Mouse (Mus musculus) limb, embryonic 15.5 days (tissue): ENCODE measurements around the gene Abhd12. TPM values are rescaled to one million over a fixed set of nuclear protein-coding genes. Genes with fewer than 3 reads are reported as not detected.

Source experiments
- ATAC-seq: fragments of 200-750 bp; cut with Nextera tagmentation; 2 replicates; pipeline ENCODE4 v1.8.0; 2017; ENCODE audit warnings: low read depth, moderate TSS enrichment; ENCODE audit not compliant: insufficient number of reproducible peaks, low FRiP score, low TSS enrichment
- H3K27ac ChIP-seq: fragments of 300-500 bp; sonication (generic); 2 replicates; pipeline ENCODE4 v1.5.1; 2015; ENCODE audit warnings: moderate library complexity, mild to moderate bottlenecking, inconsistent platforms
- H3K27me3 ChIP-seq: fragments of 300-500 bp; sonication (generic); 2 replicates; pipeline ENCODE4 v1.6.1; 2015; ENCODE audit warnings: inconsistent platforms
- H3K36me3 ChIP-seq: fragments of 300-500 bp; sonication (generic); 2 replicates; pipeline ENCODE4 v1.6.1; 2015; ENCODE audit warnings: inconsistent platforms
- H3K4me1 ChIP-seq: fragments of 300-500 bp; sonication (generic); 2 replicates; pipeline ENCODE4 v1.6.1; 2015; ENCODE audit warnings: inconsistent platforms
- H3K4me2 ChIP-seq: fragments of 300-500 bp; sonication (generic); 2 replicates; pipeline ENCODE4 v1.6.1; 2015; ENCODE audit warnings: mild to moderate bottlenecking, inconsistent platforms
- H3K4me3 ChIP-seq: fragments of 300-500 bp; sonication (generic); 2 replicates; pipeline ENCODE4 v1.5.1; 2015; ENCODE audit warnings: mild to moderate bottlenecking, inconsistent platforms
- H3K9ac ChIP-seq: fragments of 300-500 bp; sonication (generic); 2 replicates; pipeline ENCODE4 v1.6.1; 2015; ENCODE audit warnings: inconsistent platforms
- H3K9me3 ChIP-seq: fragments of 300-500 bp; sonication (generic); 2 replicates; pipeline ENCODE4 v1.6.1; 2016; ENCODE audit warnings: inconsistent platforms
- WGBS: fragments of 180-500 bp; shearing (Covaris S2); methylation state at CpG from one replicate; pipeline ENCODE4 v1.1.7; 2015; 5-methylcytosine and 5-hydroxymethylcytosine counted together
- polyA plus RNA-seq: library from polyadenylated mRNA; unstranded; fragments of >200 nt; fragmentation: Nextera tagmentation; extraction: Ambion mirVana; gene quantifications from 2 replicates; pipeline ENCODE4 v1.2.1, GENCODE M21; 2015

The Abhd12 gene
- polyA plus RNA-seq, 1 experiment from 2014 or later = 78.8 TPM

GRCm38 (mm10) chr2:150927038-150927720, 22.6 kb upstream of the Abhd12 start:
- Histone ChIP-seq H3K9ac (no peak overlapping the region), H3K27ac (no peak overlapping the region), H3K4me2 (no peak overlapping the region), H3K4me3 (no peak overlapping the region), H3K9me3 (no peaks in the 10 kb centered on the region), H3K36me3 (peaks cover 32% of the 10 kb centered on the region), H3K27me3 (no peaks in the 10 kb centered on the region), H3K4me1 (no peaks in the 10 kb centered on the region)
- WGBS = 91% methylated on average over 11 of the region's 11 CpGs
- ATAC-seq = no peak

- H3K36me3 ChIP-seq = peaks cover 29% of the 10 kb centered on the region; the same call in 1 of the 2 replicates
- 81% methylated on average over 7 of the region's 7 CpGs for WGBS
- H3K9me3 ChIP-seq = no peaks in the 10 kb centered on the region
- H3K4me2 ChIP-seq = no peak overlapping the region
- no peak overlapping the region for H3K4me3 ChIP-seq
- H3K4me1 ChIP-seq = no peaks in the 10 kb centered on the region
- no peak overlapping the region for H3K9ac ChIP-seq
- ATAC-seq = no peak
- no peaks in the 10 kb centered on the region for H3K27me3 ChIP-seq
- H3K27ac ChIP-seq = no peak overlapping the region
Measured at GRCm38 (mm10) chr2:150923505-150923904, 19.0 kb upstream of the Abhd12 start.

GRCm38 (mm10) chr2:150923026-150923425, 18.5 kb upstream of the Abhd12 start:
- no peak overlapping the region for H3K4me2 ChIP-seq
- no peaks in the 10 kb centered on the region for H3K27me3 ChIP-seq
- no peak overlapping the region for H3K9ac ChIP-seq
- H3K4me3 ChIP-seq = no peak overlapping the region
- ATAC-seq = no peak
- WGBS = 87% methylated on average over 3 of the region's 3 CpGs
- H3K4me1 ChIP-seq = no peaks in the 10 kb centered on the region
- H3K9me3 ChIP-seq = no peaks in the 10 kb centered on the region
- peaks cover 32% of the 10 kb centered on the region; the same call in 1 of the 2 replicates for H3K36me3 ChIP-seq
- H3K27ac ChIP-seq = no peak overlapping the region

- Histone ChIP-seq H3K4me1 (no peaks in the 10 kb centered on the region), H3K36me3 (peaks cover 31% of the 10 kb centered on the region; the same call in 1 of the 2 replicates), H3K9ac (no peak overlapping the region), H3K4me3 (no peak overlapping the region), H3K4me2 (no peak overlapping the region), H3K9me3 (no peaks in the 10 kb centered on the region), H3K27ac (no peak overlapping the region), H3K27me3 (no peaks in the 10 kb centered on the region)
- WGBS = 83% methylated on average over 4 of the region's 4 CpGs
- no peak for ATAC-seq
Measured at GRCm38 (mm10) chr2:150922165-150922564, 17.6 kb upstream of the Abhd12 start.

- Histone ChIP-seq H3K27ac (no peak overlapping the region), H3K27me3 (no peaks in the 10 kb centered on the region), H3K36me3 (peaks cover 29% of the 10 kb centered on the region; the same call in 1 of the 2 replicates), H3K9ac (no peak overlapping the region), H3K9me3 (no peaks in the 10 kb centered on the region), H3K4me1 (no peaks in the 10 kb centered on the region), H3K4me3 (no peak overlapping the region), H3K4me2 (no peak overlapping the region)
- WGBS = 87% methylated on average over 6 of the region's 6 CpGs
- ATAC-seq = no peak
Measured at GRCm38 (mm10) chr2:150921697-150922096, 17.2 kb upstream of the Abhd12 start.

- Histone ChIP-seq H3K9me3 (no peaks in the 10 kb centered on the region), H3K27me3 (no peaks in the 10 kb centered on the region), H3K4me3 (no peak overlapping the region), H3K27ac (no peak overlapping the region), H3K4me1 (no peaks in the 10 kb centered on the region), H3K4me2 (no peak overlapping the region), H3K36me3 (peaks cover 20% of the 10 kb centered on the region; the same call in 1 of the 2 replicates), H3K9ac (no peak overlapping the region)
- 88% methylated on average over 3 of the region's 3 CpGs for WGBS
- ATAC-seq = no peak
Measured at GRCm38 (mm10) chr2:150920543-150920942, 16.0 kb upstream of the Abhd12 start.

GRCm38 (mm10) chr2:150918720-150919119, 14.2 kb upstream of the Abhd12 start:
- peaks cover 17% of the 10 kb centered on the region; the same call in 1 of the 2 replicates for H3K36me3 ChIP-seq
- H3K9ac ChIP-seq = no peak overlapping the region
- H3K27ac ChIP-seq = no peak overlapping the region
- H3K9me3 ChIP-seq = no peaks in the 10 kb centered on the region
- 91% methylated on average over 3 of the region's 3 CpGs for WGBS
- H3K4me3 ChIP-seq = no peak overlapping the region
- no peaks in the 10 kb centered on the region for H3K27me3 ChIP-seq
- no peak for ATAC-seq
- H3K4me1 ChIP-seq = no peaks in the 10 kb centered on the region
- H3K4me2 ChIP-seq = no peak overlapping the region

- Histone ChIP-seq H3K4me2 (no peak overlapping the region), H3K4me1 (no peaks in the 10 kb centered on the region), H3K4me3 (no peak overlapping the region), H3K27ac (no peak overlapping the region), H3K36me3 (peaks cover 13% of the 10 kb centered on the region; the same call in 1 of the 2 replicates), H3K9ac (no peak overlapping the region), H3K9me3 (no peaks in the 10 kb centered on the region), H3K27me3 (no peaks in the 10 kb centered on the region)
- 84% methylated on average over 5 of the region's 5 CpGs for WGBS
- ATAC-seq = no peak
Measured at GRCm38 (mm10) chr2:150915786-150916185, 11.2 kb upstream of the Abhd12 start.

GRCm38 (mm10) chr2:150914781-150915515, 10.4 kb upstream of the Abhd12 start:
- no peaks in the 10 kb centered on the region for H3K27me3 ChIP-seq
- no peak overlapping the region for H3K9ac ChIP-seq
- no peaks in the 10 kb centered on the region for H3K9me3 ChIP-seq
- H3K4me3 ChIP-seq = no peak overlapping the region
- H3K4me2 ChIP-seq = no peak overlapping the region
- H3K36me3 ChIP-seq = peaks cover 13% of the 10 kb centered on the region; the same call in 1 of the 2 replicates
- ATAC-seq = no peak
- WGBS = 77% methylated on average over 4 of the region's 4 CpGs
- H3K4me1 ChIP-seq = no peaks in the 10 kb centered on the region
- H3K27ac ChIP-seq = no peak overlapping the region

- H3K36me3 ChIP-seq = no peaks in the 10 kb centered on the region; the same call in 1 of the 2 replicates
- 0 out of 2 replicates have a peak, but pooled peaks cover 2% of the 10 kb centered on the region for H3K4me1 ChIP-seq
- peak overlapping the region; percentile 79 for H3K4me3 ChIP-seq
- H3K9me3 ChIP-seq = no peaks in the 10 kb centered on the region
- H3K9ac ChIP-seq = peak overlapping the region; percentile 51
- no peak for ATAC-seq
- WGBS = 38% methylated on average over 7 of the region's 10 CpGs
- H3K4me2 ChIP-seq = peak overlapping the region; percentile 58
- no peak overlapping the region for H3K27ac ChIP-seq
- H3K27me3 ChIP-seq = no peaks in the 10 kb centered on the region
Measured at GRCm38 (mm10) chr2:150910295-150910881, 5.8 kb upstream of the Abhd12 start.

- no peaks in the 10 kb centered on the region for H3K9me3 ChIP-seq
- peak overlapping the region; percentile 51 for H3K9ac ChIP-seq
- WGBS = under 1% methylated on average over 35 of the region's 35 CpGs
- ATAC-seq = peak; percentile 93
- peak overlapping the region; percentile 89 for H3K27ac ChIP-seq
- H3K4me2 ChIP-seq = peak overlapping the region; percentile 58
- peak overlapping the region; percentile 79 for H3K4me3 ChIP-seq
- no peaks in the 10 kb centered on the region for H3K27me3 ChIP-seq
- H3K36me3 ChIP-seq = no peaks in the 10 kb centered on the region; the same call in 1 of the 2 replicates
- 0 out of 2 replicates have a peak, but pooled peaks cover 2% of the 10 kb centered on the region for H3K4me1 ChIP-seq
Measured at GRCm38 (mm10) chr2:150909429-150910039, 5.0 kb upstream of the Abhd12 start.
